Mouse (Mus musculus) MEL (cell line): ENCODE measurements around the gene Olfr218. TPM values are rescaled to one million over a fixed set of nuclear protein-coding genes. Genes with fewer than 3 reads are reported as not detected.
"Not testable (repeated sequence)": the region's sequence is repeated elsewhere in the genome, so short reads cannot be mapped to it uniquely, and the experiment has no call there.

Experiments used
- DNase-seq: peaks from one replicate; pipeline ENCODE4 v3.0.0; 2011; ENCODE audit warnings: low read depth, low spot score
- H3K27ac ChIP-seq: 2 replicates; pipeline ENCODE4 v1.5.1; 2012; ENCODE audit warnings: low read depth, mild to moderate bottlenecking, control low read depth, low read length, moderate library complexity; ENCODE audit not compliant: control insufficient read depth
- H3K27me3 ChIP-seq, 2 experiments: fragments of 150-350 bp in 1 of 2; sonication (generic) in 1 of 2; 2 replicates each; pipeline ENCODE4 v1.6.1; 2012; ENCODE audit warnings: low read length in 2 of 2, mild to moderate bottlenecking in 2 of 2, improper control_type of control experiment in 1 of 2, moderate library complexity in 1 of 2; ENCODE audit not compliant: insufficient read depth in 2 of 2, control insufficient read depth in 1 of 2
- H3K36me3 ChIP-seq, 2 experiments: 2 replicates each; pipeline ENCODE4 v1.6.1; 2012 to 2014; ENCODE audit warnings: low read length in 2 of 2, improper control_type of control experiment in 1 of 2, inconsistent platforms in 1 of 2, mild to moderate bottlenecking in 1 of 2; ENCODE audit not compliant: insufficient read depth in 2 of 2, control insufficient read depth in 1 of 2
- H3K4me1 ChIP-seq, 2 experiments: fragments of 150-350 bp in 1 of 2; sonication (generic) in 1 of 2; 2 replicates each; pipeline ENCODE4 v1.6.1; 2012; ENCODE audit warnings: low read length in 2 of 2, improper control_type of control experiment in 1 of 2, mild to moderate bottlenecking in 1 of 2; ENCODE audit not compliant: insufficient read depth in 2 of 2, control insufficient read depth in 1 of 2
- H3K4me3 ChIP-seq, 2 experiments: fragments of 150-350 bp in 1 of 2; sonication (generic) in 1 of 2; 2 replicates each; pipeline ENCODE4 v1.5.1; 2012; ENCODE audit warnings: low read depth in 2 of 2, low read length in 2 of 2, mild to moderate bottlenecking in 2 of 2, moderate library complexity in 2 of 2, control low read depth in 1 of 2, improper control_type of control experiment in 1 of 2; ENCODE audit not compliant: control insufficient read depth in 1 of 2, insufficient read depth in 1 of 2
- H3K79me2 ChIP-seq: 2 replicates; pipeline ENCODE4 v1.6.1; 2012; ENCODE audit warnings: mild to moderate bottlenecking, low read length, moderate library complexity; ENCODE audit not compliant: control insufficient read depth, poor library complexity, insufficient read depth
- H3K9ac ChIP-seq: 2 replicates; pipeline ENCODE4 v1.6.1; 2012; ENCODE audit warnings: low read depth, mild to moderate bottlenecking, control low read depth, low read length, moderate library complexity; ENCODE audit not compliant: control insufficient read depth, poor library complexity, severe bottlenecking
- H3K9me3 ChIP-seq: fragments of 150-350 bp; sonication (generic); replicated peaks from 2 replicates; pipeline ENCODE4 v1.6.1; 2012; ENCODE audit warnings: mild to moderate bottlenecking, low read length, improper control_type of control experiment, moderate library complexity; ENCODE audit not compliant: insufficient read depth
- E2F4 ChIP-seq: IDR thresholded peaks from 2 replicates; pipeline ENCODE4 v1.6.1; 2011; ENCODE audit warnings: low read depth, low read length, improper control_type of control experiment, borderline replicate concordance
- ELF1 ChIP-seq: IDR thresholded peaks from 2 replicates; pipeline ENCODE4 v1.6.1; 2014; ENCODE audit warnings: low read depth, mild to moderate bottlenecking, inconsistent platforms, low read length, improper control_type of control experiment, moderate library complexity
- EP300 ChIP-seq, 2 experiments: IDR thresholded peaks; 2 replicates each; pipeline ENCODE4 v1.6.1; 2011; ENCODE audit warnings: improper control_type of control experiment in 2 of 2, low read length in 2 of 2, low read depth in 1 of 2, mild to moderate bottlenecking in 1 of 2
- ETS1 ChIP-seq: IDR thresholded peaks from 2 replicates; pipeline ENCODE4 v1.6.1; 2012; ENCODE audit warnings: low read depth, mild to moderate bottlenecking, inconsistent platforms, low read length, improper control_type of control experiment, moderate library complexity
- GABPA ChIP-seq: IDR thresholded peaks from 2 replicates; pipeline ENCODE4 v1.6.1; 2012; ENCODE audit warnings: low read depth, mild to moderate bottlenecking, inconsistent platforms, low read length, improper control_type of control experiment, moderate library complexity
- MAX ChIP-seq: IDR thresholded peaks from 2 replicates; pipeline ENCODE4 v1.6.1; 2011; ENCODE audit warnings: low read length, improper control_type of control experiment
- MAZ ChIP-seq: IDR thresholded peaks from 2 replicates; pipeline ENCODE4 v1.6.1; 2012; ENCODE audit warnings: low read depth, mild to moderate bottlenecking, inconsistent platforms, low read length, improper control_type of control experiment
- MEF2A ChIP-seq: IDR thresholded peaks from 2 replicates; pipeline ENCODE4 v1.6.1; 2014; ENCODE audit warnings: low read depth, mild to moderate bottlenecking, inconsistent platforms, low read length, improper control_type of control experiment; ENCODE audit not compliant: poor library complexity, insufficient replicate concordance, severe bottlenecking; ENCODE audit errors: extremely low read depth
- MXI1 ChIP-seq: IDR thresholded peaks from 2 replicates; pipeline ENCODE4 v1.6.1; 2011; ENCODE audit warnings: mild to moderate bottlenecking, low read depth, low read length, improper control_type of control experiment
- MYC ChIP-seq: IDR thresholded peaks from 2 replicates; pipeline ENCODE4 v1.6.1; 2011; ENCODE audit warnings: low read depth, mild to moderate bottlenecking, low read length, improper control_type of control experiment, moderate library complexity
- POLR2A ChIP-seq, 2 experiments: IDR thresholded peaks; 2 replicates each; pipeline ENCODE4 v1.6.1; 2011 to 2012; ENCODE audit warnings: low read length in 2 of 2, mild to moderate bottlenecking in 2 of 2, control low read depth in 1 of 2, improper control_type of control experiment in 1 of 2, low read depth in 1 of 2, moderate library complexity in 1 of 2; ENCODE audit not compliant: control insufficient read depth in 1 of 2, insufficient read depth in 1 of 2, poor library complexity in 1 of 2
- RCOR1 ChIP-seq: IDR thresholded peaks from 2 replicates; pipeline ENCODE4 v1.6.1; 2012; ENCODE audit warnings: low read depth, mild to moderate bottlenecking, inconsistent platforms, low read length, improper control_type of control experiment
- TAL1 ChIP-seq: IDR thresholded peaks from 2 replicates; pipeline ENCODE4 v1.6.1; 2012; ENCODE audit warnings: mild to moderate bottlenecking, inconsistent platforms, low read length, moderate library complexity, mixed read lengths
- TBP ChIP-seq: IDR thresholded peaks from 2 replicates; pipeline ENCODE4 v1.8.0; 2011; ENCODE audit warnings: low read depth, low read length, improper control_type of control experiment
- ZMIZ1 ChIP-seq: IDR thresholded peaks from 2 replicates; pipeline ENCODE4 v1.6.1; 2012; ENCODE audit warnings: low read depth, mild to moderate bottlenecking, inconsistent platforms, low read length, improper control_type of control experiment, moderate library complexity
- polyA plus RNA-seq, 2 experiments: library from polyadenylated mRNA; stranded (reverse) in 1 of 2; unstranded in 1 of 2; fragments of >175 nt in 1 of 2; fragments of >200 nt in 1 of 2; gene quantifications; 2 replicates each; pipeline versions ENCODE4 v1.2.1 to v1.2.4; 2012; ENCODE audit warnings: low replicate concordance in 2 of 2, low read depth in 1 of 2; ENCODE audit not compliant: insufficient read length in 2 of 2, insufficient read depth in 1 of 2, missing spikeins in 1 of 2
- total RNA-seq: library from RNA; depleted of rRNA; stranded (reverse); fragments of 300-350 nt; gene quantifications from 2 replicates; pipeline ENCODE4 v1.2.3, GENCODE M21; 2012; rRNA removed

Olfr218 gene
- total and polyA plus RNA-seq, 3 experiments: not detected

- TF ChIP-seq RCOR1 (peak; percentile 48; the same call in 1 of the 2 replicates), ETS1 (peak; percentile 84)
- TF ChIP-seq, all 39 proteins: peak for 10
Measured at GRCm38 (mm10) chr1:173227081-173227480, 29.5 kb downstream of the Olfr218 start, which contains the start of gene Fcer1a (continued).

- Histone ChIP-seq H3K27ac (peak overlapping the region; percentile 39; the same call in 1 of the 2 replicates), H3K36me3 (peaks cover 0 to 13% of the 10 kb centered on the region in 2 experiments; a peak in 3 of 4 replicates), H3K4me1 (peaks cover 12 to 18% of the 10 kb centered on the region in 2 experiments)
- TF ChIP-seq EP300 (IDR thresholded peaks at IDR 0.05; ENCODE audit: low read depth in 1 of 2, low read length in 2 of 2): peak in 1 of 2 experiments; percentile 35; a peak in 1 of 4 replicates
- TF ChIP-seq ETS1: peak; percentile 10; the same call in 1 of the 2 replicates
- not testable (repeated sequence) for H3K79me2 ChIP-seq, H3K4me3 ChIP-seq, H3K9ac ChIP-seq, H3K9me3 ChIP-seq, H3K27me3 ChIP-seq
- peak; percentile 65 for DNase-seq
Measured at GRCm38 (mm10) chr1:173237004-173237403, 39.4 kb downstream of the Olfr218 start.

GRCm38 (mm10) chr1:173249888-173250287 lies 52.3 kb downstream of the Olfr218 start:
- Histone ChIP-seq H3K4me1 (no peaks in the 10 kb centered on the region), H3K27me3 (no peaks in the 10 kb centered on the region), H3K79me2 (no peaks in the 10 kb centered on the region), H3K36me3 (no peaks in the 10 kb centered on the region), H3K27ac (no peak overlapping the region), H3K9me3 (no peaks in the 10 kb centered on the region), H3K9ac (no peak overlapping the region), H3K4me3 (no peak overlapping the region)
- DNase-seq: no peak
- TF ChIP-seq MEF2A: no peak
- no peak for TF ChIP-seq MAX
- TF ChIP-seq MAZ: no peak
- no peak for TF ChIP-seq ZMIZ1
- no peak for TF ChIP-seq RCOR1
- TF ChIP-seq TBP: no peak
- no peak for TF ChIP-seq TAL1
- TF ChIP-seq POLR2A (IDR thresholded peaks at IDR 0.05; ENCODE audit: control insufficient read depth in 1 of 2, insufficient read depth in 1 of 2, low read depth in 1 of 2, low read length in 2 of 2, poor library complexity in 1 of 2): no peak
- TF ChIP-seq ELF1: no peak
- no peak for TF ChIP-seq E2F4
- TF ChIP-seq MYC: no peak
- no peak for TF ChIP-seq MXI1
- TF ChIP-seq GABPA: no peak

Other genes starting within 250 kb of the Olfr218 start
- gene Olfr16, start 247.4 kb upstream of the Olfr218 start, total RNA-seq: not detected in 2 replicates
- not detected for gene Olfr16, start 247.4 kb upstream of the Olfr218 start, polyA plus RNA-seq
- gene Olfr1408, start 60.4 kb upstream of the Olfr218 start, total RNA-seq: not detected in 2 replicates
- not detected for gene Olfr1408, start 60.4 kb upstream of the Olfr218 start, polyA plus RNA-seq
- gene Olfr1406, start 7.2 kb upstream of the Olfr218 start, total RNA-seq: not detected in 2 replicates
- gene Olfr1406, start 7.2 kb upstream of the Olfr218 start, polyA plus RNA-seq: not detected
- gene Olfr1404, start 14.6 kb downstream of the Olfr218 start, total RNA-seq: not detected in 2 replicates
- not detected for gene Olfr1404, start 14.6 kb downstream of the Olfr218 start, polyA plus RNA-seq
- 2.0 and 2.6 TPM in 2 replicates for gene Fcer1a, start 29.4 kb downstream of the Olfr218 start, total RNA-seq
- gene Fcer1a, start 29.4 kb downstream of the Olfr218 start, polyA plus RNA-seq: under 1 TPM in 1 of 2 experiments, not detected in 1; 0.42 TPM
- not detected in 2 replicates for gene Olfr418, start 68.2 kb downstream of the Olfr218 start, total RNA-seq
- not detected for gene Olfr418, start 68.2 kb downstream of the Olfr218 start, polyA plus RNA-seq
- not detected in 2 replicates for gene Mptx2, start 80.0 kb downstream of the Olfr218 start, total RNA-seq
- gene Mptx2, start 80.0 kb downstream of the Olfr218 start, polyA plus RNA-seq: not detected
- 0.19 and 0.20 TPM in 2 replicates for gene Ackr1, start 135.9 kb downstream of the Olfr218 start, total RNA-seq
- gene Ackr1, start 135.9 kb downstream of the Olfr218 start, polyA plus RNA-seq: under 1 TPM in 1 of 2 experiments, not detected in 1; 0.42 TPM
- 2.3 TPM in 2 replicates for gene Aim2, start 153.1 kb downstream of the Olfr218 start, total RNA-seq
- 1 to 10 TPM in 1 of 2 experiments, not detected in 1; 9.1 TPM for gene Aim2, start 153.1 kb downstream of the Olfr218 start, polyA plus RNA-seq
- 0.19 and 0.20 TPM in 2 replicates for gene Cadm3, start 169.9 kb downstream of the Olfr218 start, total RNA-seq
- gene Cadm3, start 169.9 kb downstream of the Olfr218 start, polyA plus RNA-seq: under 1 TPM in 1 of 2 experiments, not detected in 1; 0.03 TPM